Mouse (Mus musculus) CH12.LX (cell line): ENCODE measurements around the gene Mmp8. TPM values are rescaled to one million over a fixed set of nuclear protein-coding genes. Genes with fewer than 3 reads are reported as not detected.
A peak's percentile ranks its signal among the peaks of the same experiment; 100 is the strongest.

Source experiments
- DNase-seq: peaks from one replicate; pipeline ENCODE4 v3.0.0-alpha.2; 2013; ENCODE audit errors: extremely low read depth
- H3K27ac ChIP-seq: 2 replicates; pipeline ENCODE4 v1.5.1; 2012; ENCODE audit warnings: low read depth, mild to moderate bottlenecking, control low read depth, moderate library complexity; ENCODE audit not compliant: insufficient read depth
- H3K27me3 ChIP-seq: replicated peaks from 2 replicates; pipeline ENCODE3; 2012; ENCODE audit warnings: inconsistent platforms
- H3K36me3 ChIP-seq, 2 experiments: replicated peaks in 1 of 2; 2 replicates each; pipeline versions ENCODE3 to v1.6.1; 2012; ENCODE audit warnings: inconsistent platforms in 1 of 2, low read length in 1 of 2, mild to moderate bottlenecking in 1 of 2, mixed read lengths in 1 of 2, moderate library complexity in 1 of 2; ENCODE audit not compliant: control insufficient read depth in 1 of 2, insufficient read depth in 1 of 2
- H3K4me1 ChIP-seq, 2 experiments: 2 replicates each; pipeline ENCODE4 v1.6.1; 2012; ENCODE audit warnings: inconsistent platforms in 1 of 2, moderate library complexity in 1 of 2; ENCODE audit not compliant: insufficient read depth in 2 of 2, control insufficient read depth in 1 of 2
- H3K4me2 ChIP-seq: 2 replicates; pipeline ENCODE4 v1.6.1; 2012; ENCODE audit warnings: low read depth, mild to moderate bottlenecking, control low read depth; ENCODE audit not compliant: poor library complexity, insufficient read depth, severe bottlenecking
- H3K4me3 ChIP-seq, 3 experiments: fragments of 150-350 bp in 1 of 3; sonication (generic) in 1 of 3; replicated peaks in 1 of 3; 2 replicates each; pipeline versions ENCODE3 to v1.5.1; 2011 to 2012; ENCODE audit warnings: low read depth in 2 of 3, low read length in 2 of 3, mild to moderate bottlenecking in 2 of 3, moderate library complexity in 2 of 3, control low read depth in 1 of 3, improper control_type of control experiment in 1 of 3, inconsistent platforms in 1 of 3, mixed read lengths in 1 of 3; ENCODE audit not compliant: poor library complexity in 1 of 3
- H3K79me2 ChIP-seq: replicated peaks from 2 replicates; pipeline ENCODE4 v1.6.1; 2012; ENCODE audit warnings: mild to moderate bottlenecking, moderate library complexity; ENCODE audit not compliant: control insufficient read depth, poor library complexity, insufficient read depth, severe bottlenecking; ENCODE audit errors: extremely low read depth
- H3K9ac ChIP-seq: 2 replicates; pipeline ENCODE4 v1.6.1; 2012; ENCODE audit warnings: low read depth, mild to moderate bottlenecking, control low read depth, moderate library complexity; ENCODE audit not compliant: insufficient read depth
- H3K9me3 ChIP-seq: replicated peaks from 2 replicates; pipeline ENCODE3; 2012; ENCODE audit warnings: low read length, inconsistent platforms, mixed read lengths
- BHLHE40 ChIP-seq: IDR thresholded peaks from 2 replicates; pipeline ENCODE4 v1.6.1; 2011; ENCODE audit warnings: mild to moderate bottlenecking, low read depth, low read length, improper control_type of control experiment
- CTCF ChIP-seq, 2 experiments: IDR thresholded peaks in 1 of 2; conservative IDR thresholded peaks in 1 of 2; 2 replicates each; pipeline ENCODE4 v1.5.1; 2011 to 2012; ENCODE audit warnings: low read depth in 2 of 2, low read length in 2 of 2, improper control_type of control experiment in 1 of 2, inconsistent platforms in 1 of 2, mild to moderate bottlenecking in 1 of 2, moderate library complexity in 1 of 2
- E2F4 ChIP-seq: IDR thresholded peaks from 2 replicates; pipeline ENCODE4 v1.6.1; 2011; ENCODE audit warnings: low read depth, low read length, improper control_type of control experiment; ENCODE audit not compliant: insufficient replicate concordance
- ELF1 ChIP-seq: IDR thresholded peaks from 2 replicates; pipeline ENCODE4 v1.6.1; 2014; ENCODE audit warnings: low read depth, mild to moderate bottlenecking, inconsistent platforms, low read length, improper control_type of control experiment
- EP300 ChIP-seq: IDR thresholded peaks from 2 replicates; pipeline ENCODE4 v1.6.1; 2011; ENCODE audit warnings: low read length, improper control_type of control experiment
- IRF4 ChIP-seq: IDR thresholded peaks from 2 replicates; pipeline ENCODE4 v1.6.1; 2014; ENCODE audit warnings: low read depth, mild to moderate bottlenecking, inconsistent platforms, low read length, improper control_type of control experiment
- JUND ChIP-seq: conservative IDR thresholded peaks from 2 replicates; pipeline ENCODE4 v1.6.1; 2011; ENCODE audit warnings: low read depth, low read length, improper control_type of control experiment
- KAT2A ChIP-seq: IDR thresholded peaks from 2 replicates; pipeline ENCODE4 v1.6.1; 2012; ENCODE audit warnings: low read length, improper control_type of control experiment, inconsistent platforms; ENCODE audit not compliant: insufficient replicate concordance
- MAZ ChIP-seq: IDR thresholded peaks from 2 replicates; pipeline ENCODE4 v1.6.1; 2012; ENCODE audit warnings: low read depth, mild to moderate bottlenecking, inconsistent platforms, low read length, improper control_type of control experiment, moderate library complexity
- MEF2A ChIP-seq: IDR thresholded peaks from 2 replicates; pipeline ENCODE4 v1.6.1; 2014; ENCODE audit warnings: low read depth, mild to moderate bottlenecking, inconsistent platforms, low read length, improper control_type of control experiment, borderline replicate concordance
- MXI1 ChIP-seq: IDR thresholded peaks from 2 replicates; pipeline ENCODE4 v1.6.1; 2011; ENCODE audit warnings: mild to moderate bottlenecking, low read depth, low read length, improper control_type of control experiment
- PAX5 ChIP-seq: IDR thresholded peaks from 2 replicates; pipeline ENCODE4 v1.6.1; 2012; ENCODE audit warnings: low read length, inconsistent platforms, mixed read lengths
- POLR2AphosphoS2 ChIP-seq: IDR thresholded peaks from 2 replicates; pipeline ENCODE4 v1.6.1; 2011; ENCODE audit warnings: low read depth, low read length, improper control_type of control experiment
- RAD21 ChIP-seq: IDR thresholded peaks from 2 replicates; pipeline ENCODE4 v1.6.1; 2011; ENCODE audit warnings: low read depth, mild to moderate bottlenecking, low read length, improper control_type of control experiment, moderate library complexity
- RCOR1 ChIP-seq: conservative IDR thresholded peaks from 2 replicates; pipeline ENCODE4 v1.6.1; 2012; ENCODE audit warnings: low read depth, mild to moderate bottlenecking, inconsistent platforms, low read length, improper control_type of control experiment
- SIN3A ChIP-seq: IDR thresholded peaks from 2 replicates; pipeline ENCODE4 v1.6.1; 2012; ENCODE audit warnings: low read length, improper control_type of control experiment, inconsistent platforms
- TCF12 ChIP-seq: IDR thresholded peaks from 2 replicates; pipeline ENCODE4 v1.6.1; 2014; ENCODE audit warnings: low read depth, mild to moderate bottlenecking, inconsistent platforms, low read length, improper control_type of control experiment
- UBTF ChIP-seq: IDR thresholded peaks from 2 replicates; pipeline ENCODE4 v1.6.1; 2012; ENCODE audit warnings: low read depth, mild to moderate bottlenecking, inconsistent platforms, low read length, improper control_type of control experiment, moderate library complexity
- USF1 ChIP-seq: IDR thresholded peaks from 2 replicates; pipeline ENCODE4 v1.6.1; 2014; ENCODE audit warnings: low read depth, mild to moderate bottlenecking, inconsistent platforms, low read length, improper control_type of control experiment
- ZC3H11A ChIP-seq: IDR thresholded peaks from 2 replicates; pipeline ENCODE4 v1.6.1; 2012; ENCODE audit warnings: low read depth, mild to moderate bottlenecking, inconsistent platforms, low read length, improper control_type of control experiment
- ZKSCAN1 ChIP-seq: IDR thresholded peaks from 2 replicates; pipeline ENCODE4 v1.6.1; 2012; ENCODE audit warnings: low read depth, inconsistent platforms, low read length, improper control_type of control experiment, borderline replicate concordance
- ZNF384 ChIP-seq: IDR thresholded peaks from 2 replicates; pipeline ENCODE4 v1.6.1; 2012; ENCODE audit warnings: low read depth, low read length, improper control_type of control experiment, inconsistent platforms
- dilution Hi-C: fragments of 300-500 bp; cut with MboI; formaldehyde crosslinking; loops from 2 replicates; pipeline ENCODE4 v1.14.3; 2020; ENCODE audit warnings: low sequenced_read_pairs; ENCODE audit not compliant: extremely low pct_unique_long_range_greater_than_20kb, extremely low pct_ligation_motif_present
- in situ Hi-C: fragments of 300-500 bp; cut with MboI; formaldehyde crosslinking; loops from 3 replicates; pipeline ENCODE4 v1.14.3; 2019; ENCODE audit warnings: low sequenced_read_pairs, low pct_ligation_motif_present, low pct_unique_long_range_greater_than_20kb, mixed read lengths
- polyA plus RNA-seq: library from polyadenylated mRNA; unstranded; fragments of >175 nt; gene quantifications from 2 replicates; pipeline ENCODE4 v1.2.1, GENCODE M21; 2012; ENCODE audit warnings: low read depth; ENCODE audit not compliant: insufficient read length
- total RNA-seq, 2 experiments: library from RNA; depleted of rRNA; stranded (reverse); fragments of 300-350 nt in 1 of 2; fragments of >200 nt in 1 of 2; gene quantifications; 2 replicates each; pipeline ENCODE4 v1.2.3; 2012 to 2014

Mmp8 gene
- total and polyA plus RNA-seq, 3 experiments = not detected

GRCm38 (mm10) chr9:7572188-7572587 lies 13.9 kb downstream of the Mmp8 start:
- H3K4me2 ChIP-seq = no peak overlapping the region
- H3K79me2 ChIP-seq = no peaks in the 10 kb centered on the region
- H3K36me3 ChIP-seq = no peaks in the 10 kb centered on the region
- TF ChIP-seq IRF4 (no peak), POLR2AphosphoS2 (no peak), MAZ (no peak), TCF12 (no peak), MXI1 (no peak)
- H3K9ac ChIP-seq = no peak overlapping the region
- DNase-seq = peak; percentile 21
- H3K9me3 ChIP-seq = no peaks in the 10 kb centered on the region
- peak overlapping the region in 1 of 3 experiments; percentile 33 for H3K4me3 ChIP-seq
- no peaks in the 10 kb centered on the region for H3K27me3 ChIP-seq
- H3K4me1 ChIP-seq = peaks cover 7 to 21% of the 10 kb centered on the region in 2 experiments
- dilution Hi-C loops (no loop called here), in situ Hi-C loops (no loop called here)
- H3K27ac ChIP-seq = no peak overlapping the region

- no peaks in the 10 kb centered on the region for H3K79me2 ChIP-seq
- in situ Hi-C loops = no loop called here
- H3K4me2 ChIP-seq = no peak overlapping the region
- no peak overlapping the region for H3K4me3 ChIP-seq
- no peaks in the 10 kb centered on the region for H3K36me3 ChIP-seq
- H3K9ac ChIP-seq = no peak overlapping the region
- no peaks in the 10 kb centered on the region for H3K9me3 ChIP-seq
- H3K27ac ChIP-seq = no peak overlapping the region
- H3K4me1 ChIP-seq = peaks cover 8 to 22% of the 10 kb centered on the region in 2 experiments
- no peaks in the 10 kb centered on the region for H3K27me3 ChIP-seq
- DNase-seq = peak; percentile 21
- dilution Hi-C loops = no loop called here
- TF ChIP-seq RAD21 (no peak; the same call in 1 of the 2 replicates), KAT2A (no peak), ELF1 (no peak), RCOR1 (no peak), USF1 (no peak), ZNF384 (peak; percentile 84), BHLHE40 (peak; percentile 42; the same call in 1 of the 2 replicates), MAZ (no peak), E2F4 (no peak), EP300 (peak; percentile 49), JUND (peak; percentile 50; the same call in 1 of the 2 replicates), PAX5 (no peak), MEF2A (no peak), CTCF (conservative IDR thresholded peaks at IDR 0.05 in 1 of 2, IDR thresholded peaks at IDR 0.05 in 1 of 2; ENCODE audit: low read depth in 2 of 2, low read length in 2 of 2) (no peak), SIN3A (no peak), UBTF (no peak), POLR2AphosphoS2 (no peak), ZC3H11A (no peak), ZKSCAN1 (no peak)
- TF ChIP-seq, all 38 proteins: peak for 4
Observed at GRCm38 (mm10) chr9:7572663-7573308, 14.5 kb downstream of the Mmp8 start.
